Mouse (Mus musculus): ENCODE results near the gene Ehhadh.

The Ehhadh gene

DNA sequence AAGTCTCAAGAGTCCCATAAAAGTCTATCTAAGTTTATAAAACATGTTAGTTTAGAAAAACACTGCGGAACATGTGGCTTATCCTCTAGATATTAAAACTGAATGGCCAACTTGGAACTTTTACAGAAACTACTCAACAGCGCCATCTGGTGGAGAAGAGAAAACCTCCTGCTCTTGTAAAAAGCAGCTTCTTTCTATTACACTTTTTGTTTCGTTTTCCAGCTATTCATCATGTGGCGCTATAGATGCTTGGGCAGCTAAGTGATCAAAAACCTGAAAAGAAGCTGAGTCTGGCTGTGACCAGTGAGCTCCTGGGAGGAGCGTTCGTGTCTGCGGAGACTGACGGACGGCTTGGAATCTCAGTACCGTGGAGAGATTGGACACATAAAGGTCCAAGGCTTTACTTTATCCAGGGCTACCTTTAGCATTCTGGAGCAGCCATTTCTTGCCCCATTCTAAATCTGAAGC is 59.7 kb downstream of the Ehhadh start:
- peak; percentile 73 for DNase-seq (ENCODE audit: low read depth)

DNA sequence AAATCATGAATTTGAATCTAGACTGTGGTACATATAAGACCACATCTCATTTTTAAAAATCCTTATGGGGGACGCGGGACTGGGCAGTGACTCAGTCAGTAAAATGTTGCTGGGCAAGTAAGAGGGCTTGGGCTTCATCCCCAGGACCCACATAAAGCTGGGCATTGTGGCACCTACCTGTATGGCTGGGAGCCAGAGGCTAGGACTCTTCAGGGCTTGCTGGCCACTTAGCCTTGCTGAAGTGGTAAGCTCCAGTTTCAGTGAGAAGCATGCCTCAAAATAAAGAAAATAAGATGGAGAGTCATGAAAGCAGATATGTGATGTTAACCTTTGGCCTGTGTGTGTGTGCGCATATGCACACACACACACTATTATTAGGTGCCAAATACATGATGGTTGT is 60.2 kb downstream of the Ehhadh start:
- DNase-seq (ENCODE audit: low read depth): no peak

DNA sequence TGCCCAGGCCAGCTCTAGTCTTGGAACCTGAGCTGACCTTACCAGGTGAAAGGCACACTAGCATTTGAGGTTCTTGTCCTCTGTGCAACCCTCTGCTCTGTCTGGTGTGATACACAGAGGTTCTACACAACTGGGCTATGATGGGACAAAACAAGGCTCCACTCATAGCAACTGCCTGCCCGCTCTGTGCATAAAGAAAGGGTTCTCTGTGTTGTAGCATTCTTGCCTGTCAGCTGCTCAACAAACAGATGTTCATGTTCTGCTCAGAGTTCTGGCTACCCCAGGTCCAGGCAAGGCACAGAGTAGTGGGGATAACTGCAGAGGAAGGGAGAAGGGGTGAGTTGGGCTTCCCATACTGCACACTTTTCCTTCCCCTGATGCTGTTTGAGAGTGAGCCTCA is 63.3 kb downstream of the Ehhadh start:
- DNase-seq (ENCODE audit: low read depth): no peak

DNA sequence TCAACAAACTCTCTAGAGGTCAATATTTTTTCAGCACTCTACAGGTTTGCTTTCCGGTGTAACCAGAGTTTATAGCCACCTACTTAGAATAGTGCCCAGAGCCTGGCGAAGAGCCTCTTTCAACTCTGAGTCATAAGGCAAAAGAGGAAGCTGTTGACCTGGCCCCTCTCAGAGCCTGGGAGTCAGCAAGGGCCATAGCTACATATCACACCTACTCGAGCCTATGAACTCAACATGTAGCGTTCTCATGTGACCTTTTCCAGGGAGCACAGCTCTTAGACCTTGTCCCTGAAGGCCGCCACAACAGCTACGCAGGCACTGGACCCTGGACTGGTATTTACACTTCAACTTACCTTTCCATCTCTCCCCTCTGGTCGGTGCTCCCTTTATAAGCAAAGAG is 67.8 kb downstream of the Ehhadh start:
- no peak for DNase-seq (ENCODE audit: low read depth)

DNA sequence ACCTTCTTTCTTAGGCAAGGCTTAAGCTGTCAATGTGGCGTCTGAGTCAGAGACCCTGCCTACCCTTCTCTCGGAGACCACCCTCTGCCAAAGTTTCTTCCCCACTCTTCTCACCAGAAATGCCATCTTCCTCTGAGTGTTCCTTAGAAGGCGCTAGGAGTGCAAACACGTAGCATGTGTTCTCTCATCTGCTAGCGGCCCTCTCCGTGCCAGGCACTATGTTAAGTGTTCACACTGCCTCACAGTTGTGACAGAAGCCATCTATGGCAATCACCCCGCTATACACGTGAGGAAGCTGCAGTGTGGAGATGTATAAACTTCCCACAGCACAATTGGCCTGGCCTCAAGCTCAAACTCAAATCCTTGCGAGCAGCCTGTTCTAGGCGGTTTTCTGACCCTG is 73.1 kb downstream of the Ehhadh start:
- DNase-seq (ENCODE audit: low read depth): no peak
